Mouse (Mus musculus) embryonic facial prominence, embryonic 15.5 days (tissue): ENCODE results near the gene Tfpi2. TPM values are rescaled to one million over a fixed set of nuclear protein-coding genes. Genes with fewer than 3 reads are reported as not detected.

Source experiments
- ATAC-seq: fragments of 200-750 bp; cut with Nextera tagmentation; 2 replicates; pipeline ENCODE4 v1.8.0; 2017; ENCODE audit warnings: low read depth, moderate TSS enrichment; ENCODE audit not compliant: insufficient number of reproducible peaks, low FRiP score, low TSS enrichment
- H3K27ac ChIP-seq: fragments of 300-500 bp; sonication (generic); replicated peaks from 2 replicates; pipeline ENCODE4 v1.5.1; 2015; ENCODE audit warnings: mild to moderate bottlenecking, inconsistent platforms
- H3K27me3 ChIP-seq: fragments of 300-500 bp; sonication (generic); 2 replicates; pipeline ENCODE4 v1.6.1; 2015; ENCODE audit warnings: inconsistent platforms
- H3K36me3 ChIP-seq: fragments of 300-500 bp; sonication (generic); 2 replicates; pipeline ENCODE4 v1.6.1; 2015; ENCODE audit warnings: mild to moderate bottlenecking, inconsistent platforms
- H3K4me1 ChIP-seq: fragments of 300-500 bp; sonication (generic); 2 replicates; pipeline ENCODE4 v1.6.1; 2015; ENCODE audit warnings: inconsistent platforms
- H3K4me2 ChIP-seq: fragments of 300-500 bp; sonication (generic); replicated peaks from 2 replicates; pipeline ENCODE4 v1.6.1; 2015; ENCODE audit warnings: mild to moderate bottlenecking, inconsistent platforms
- H3K4me3 ChIP-seq: fragments of 300-500 bp; sonication (generic); replicated peaks from 2 replicates; pipeline ENCODE4 v1.5.1; 2015; ENCODE audit warnings: mild to moderate bottlenecking, inconsistent platforms
- H3K9ac ChIP-seq: fragments of 300-500 bp; sonication (generic); 2 replicates; pipeline ENCODE4 v1.6.1; 2015; ENCODE audit warnings: inconsistent platforms
- H3K9me3 ChIP-seq: fragments of 300-500 bp; sonication (generic); replicated peaks from 2 replicates; pipeline ENCODE4 v1.6.1; 2016; ENCODE audit warnings: inconsistent platforms
- WGBS: fragments of 180-500 bp; shearing (Covaris S2); methylation state at CpG from one replicate; pipeline ENCODE4 v1.1.7; 2015; 5-methylcytosine and 5-hydroxymethylcytosine counted together
- polyA plus RNA-seq: library from polyadenylated mRNA; unstranded; fragments of >200 nt; fragmentation: Nextera tagmentation; extraction: Ambion mirVana; gene quantifications from 2 replicates; pipeline ENCODE4 v1.2.1, GENCODE M21; 2015

Gene Tfpi2
- polyA plus RNA-seq, result 2.4 and 2.9 TPM in 2 replicates

DNA sequence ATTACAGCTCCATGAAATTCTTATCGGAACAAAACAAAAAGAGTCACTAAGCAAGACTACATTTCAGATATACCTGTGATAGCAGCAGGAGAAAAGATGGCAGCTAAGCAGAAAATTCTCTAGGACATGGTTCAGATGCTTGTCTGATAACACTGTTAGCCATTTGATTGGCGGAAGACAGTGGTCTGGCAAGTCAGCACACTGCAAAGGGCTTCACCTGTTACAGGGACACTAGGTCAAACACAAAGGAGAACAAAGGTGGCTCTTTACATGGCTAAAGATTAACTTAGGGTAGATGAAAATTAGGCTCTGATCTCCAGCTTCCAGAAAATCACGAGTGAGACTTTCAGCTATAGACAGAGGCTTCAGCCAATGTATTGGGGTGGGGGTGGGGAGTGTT is at the start of gene Tfpi2:
Gene Tfpi2 (minus strand): TSS at position 170 of the 400 bp plus-strand sequence.
- no peaks in the 10 kb centered on the region for H3K36me3 ChIP-seq

DNA sequence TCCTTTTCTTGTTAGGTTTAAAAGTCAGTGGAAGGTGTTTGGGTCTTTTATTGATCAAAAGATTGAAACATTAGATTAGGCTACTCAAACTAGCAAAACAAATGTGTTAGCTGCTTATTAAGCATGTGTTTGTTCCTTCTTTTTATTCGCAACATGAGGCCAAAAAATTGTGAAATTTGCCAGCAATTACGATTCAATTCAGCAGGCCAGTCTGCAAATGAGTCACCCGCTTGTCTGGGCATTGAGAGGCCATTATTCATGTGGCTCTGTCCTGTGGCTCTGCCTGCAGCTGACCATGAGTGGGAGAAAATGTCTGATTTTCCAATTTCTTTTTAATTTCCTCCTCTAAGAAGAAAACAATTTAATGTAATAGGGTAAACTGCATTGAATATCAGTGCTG is 42.2 kb upstream of the Tfpi2 start:
- ATAC-seq, result no peak
- H3K4me2 ChIP-seq, result no peak overlapping the region
- H3K4me1 ChIP-seq, result no peaks in the 10 kb centered on the region
- no peaks in the 10 kb centered on the region for H3K36me3 ChIP-seq
- H3K27me3 ChIP-seq, result no peaks in the 10 kb centered on the region
- H3K9me3 ChIP-seq, result no peaks in the 10 kb centered on the region
- 80% methylated on average over 3 of the region's 3 CpGs for WGBS
- no peak overlapping the region for H3K9ac ChIP-seq
- H3K4me3 ChIP-seq, result no peak overlapping the region
- no peak overlapping the region for H3K27ac ChIP-seq

More for the DNA sequence above, at the start of gene Tfpi2:
- no peaks in the 10 kb centered on the region for H3K9me3 ChIP-seq
- no peaks in the 10 kb centered on the region for H3K27me3 ChIP-seq
- no peak within 1 kb of the TSS for H3K9ac ChIP-seq
- WGBS, result 80% methylated on average over 3 of the region's 3 CpGs
- H3K4me2 ChIP-seq, result no peak within 1 kb of the TSS
- H3K4me1 ChIP-seq, result no peaks in the 10 kb centered on the region
- no peak for ATAC-seq
- H3K27ac ChIP-seq, result no peak within 1 kb of the TSS
- H3K4me3 ChIP-seq, result no peak within 1 kb of the TSS

DNA sequence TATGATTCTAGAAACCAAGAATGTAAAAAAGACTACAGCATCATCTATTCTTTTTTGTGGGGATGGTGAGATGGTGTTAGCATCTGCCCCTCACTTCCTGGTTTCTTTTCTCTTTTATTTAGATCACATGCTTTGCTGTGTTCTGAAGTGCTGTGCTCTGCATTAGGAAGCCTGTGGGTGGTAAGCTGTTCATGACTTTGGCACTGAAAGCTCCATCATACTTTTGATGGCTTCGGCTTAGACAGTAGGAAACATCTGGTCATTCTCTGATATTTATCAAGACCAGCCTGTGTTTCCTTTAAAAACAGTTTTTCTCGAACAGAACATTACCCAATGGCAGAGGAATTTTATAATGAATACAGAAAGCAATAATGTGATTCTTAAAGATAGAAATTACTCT is 37.6 kb upstream of the Tfpi2 start:
- Histone ChIP-seq H3K27me3 (no peaks in the 10 kb centered on the region), H3K9ac (no peak overlapping the region), H3K4me2 (no peak overlapping the region), H3K9me3 (no peaks in the 10 kb centered on the region), H3K4me1 (no peaks in the 10 kb centered on the region), H3K27ac (no peak overlapping the region), H3K36me3 (no peaks in the 10 kb centered on the region), H3K4me3 (no peak overlapping the region)
- WGBS, result 55% methylated on average over 2 of the region's 2 CpGs
- ATAC-seq, result no peak

DNA sequence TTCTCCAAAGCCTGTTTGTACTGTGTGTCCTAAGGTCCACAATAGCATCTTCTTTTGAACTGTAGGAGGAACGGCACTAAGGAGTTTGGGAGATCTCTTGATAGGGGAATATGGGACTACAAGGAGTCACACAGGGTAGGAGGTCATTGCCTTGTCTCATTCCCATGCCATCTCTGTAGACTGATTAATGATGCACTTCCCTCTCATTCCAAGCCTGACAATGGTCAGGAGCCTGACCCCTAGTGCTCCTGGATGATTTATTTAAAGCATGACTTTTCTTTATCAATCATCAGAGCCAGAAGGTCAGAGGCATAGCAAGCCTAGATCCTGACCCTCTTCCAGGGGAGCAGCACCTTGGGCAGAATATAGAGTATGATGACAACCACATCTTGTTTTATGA is 33.9 kb upstream of the Tfpi2 start:
- no peak overlapping the region for H3K9ac ChIP-seq
- no peaks in the 10 kb centered on the region for H3K4me1 ChIP-seq
- no peaks in the 10 kb centered on the region for H3K9me3 ChIP-seq
- no peaks in the 10 kb centered on the region for H3K27me3 ChIP-seq
- no peak overlapping the region for H3K4me3 ChIP-seq
- WGBS, result 61% methylated on average over 1 of the region's 1 CpGs
- ATAC-seq, result no peak
- H3K36me3 ChIP-seq, result no peaks in the 10 kb centered on the region
- no peak overlapping the region for H3K4me2 ChIP-seq
- H3K27ac ChIP-seq, result no peak overlapping the region

DNA sequence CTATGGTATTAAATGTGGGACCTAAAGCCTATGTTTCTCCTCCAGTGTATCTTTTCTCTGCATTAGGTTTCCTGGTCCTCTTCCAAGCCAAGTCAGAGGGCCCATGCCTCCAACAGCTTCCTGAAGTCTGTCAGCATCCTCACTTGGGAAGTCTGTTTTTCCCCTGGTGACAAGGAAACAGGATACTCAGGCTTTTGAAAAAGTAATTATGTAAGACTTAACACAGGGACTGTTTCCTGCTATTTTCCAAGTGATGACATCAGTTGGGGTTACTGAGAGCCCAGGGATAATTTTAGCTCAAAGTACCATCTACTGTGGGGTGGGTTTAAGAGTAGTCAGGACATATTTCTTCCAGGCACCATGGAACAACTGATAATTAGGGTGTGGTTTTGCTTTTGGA is 20.8 kb upstream of the Tfpi2 start:
- Histone ChIP-seq H3K9ac (no peak overlapping the region), H3K27me3 (no peaks in the 10 kb centered on the region), H3K4me2 (no peak overlapping the region), H3K36me3 (no peaks in the 10 kb centered on the region), H3K4me3 (no peak overlapping the region), H3K27ac (no peak overlapping the region), H3K9me3 (no peaks in the 10 kb centered on the region), H3K4me1 (no peaks in the 10 kb centered on the region)
- no peak for ATAC-seq

DNA sequence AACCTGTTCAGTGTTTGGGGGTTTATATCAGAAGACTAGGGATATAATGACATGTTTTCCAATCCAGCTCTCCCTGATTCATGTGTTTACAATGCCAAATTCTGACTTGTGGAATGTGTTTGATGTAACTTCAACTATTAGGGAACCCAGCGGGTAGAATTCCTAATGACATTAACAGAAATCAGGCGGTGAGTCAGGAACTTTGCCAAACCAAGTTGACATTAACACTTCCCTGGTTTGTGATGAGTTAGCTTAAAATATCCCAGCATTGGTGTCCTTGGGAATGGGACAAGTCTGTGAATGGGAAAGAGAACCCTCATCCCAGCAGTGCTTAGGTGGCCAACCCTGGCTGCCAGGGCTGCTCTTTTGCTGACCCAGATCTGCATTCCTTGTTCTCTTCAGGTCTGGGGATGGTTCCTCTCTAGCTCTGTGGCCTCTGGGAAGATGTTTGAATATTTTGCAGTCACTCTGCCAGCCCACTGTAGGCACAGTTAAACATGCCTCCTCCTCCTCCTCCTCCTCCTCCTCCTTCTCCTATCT is 19.9 kb upstream of the Tfpi2 start:
- H3K9ac ChIP-seq, result no peak overlapping the region
- 29% methylated on average over 2 of the region's 2 CpGs for WGBS
- no peaks in the 10 kb centered on the region for H3K36me3 ChIP-seq
- no peaks in the 10 kb centered on the region for H3K27me3 ChIP-seq
- H3K4me2 ChIP-seq, result no peak overlapping the region
- ATAC-seq, result no peak
- no peaks in the 10 kb centered on the region; the same call in 1 of the 2 replicates for H3K4me1 ChIP-seq
- no peaks in the 10 kb centered on the region for H3K9me3 ChIP-seq
- H3K27ac ChIP-seq, result no peak overlapping the region
- no peak overlapping the region for H3K4me3 ChIP-seq

DNA sequence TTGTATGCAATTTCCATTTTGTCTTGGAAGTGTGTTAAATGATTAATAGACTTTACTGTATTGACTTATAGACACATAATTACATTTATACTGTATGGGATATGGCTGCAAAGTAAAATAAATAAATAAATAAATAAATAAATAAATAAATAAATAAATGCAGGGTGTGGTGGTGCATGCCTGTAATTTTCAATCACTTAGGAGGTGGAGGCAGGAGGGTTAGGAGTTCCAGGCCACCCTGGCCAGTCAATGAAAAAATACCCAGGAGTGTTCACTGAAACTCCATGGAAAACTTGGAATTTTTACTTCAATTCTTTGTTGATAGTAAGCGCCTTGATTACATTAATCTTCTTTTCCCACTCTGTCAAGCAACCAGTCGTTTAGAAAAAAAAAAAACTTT is 16.1 kb upstream of the Tfpi2 start:
- Histone ChIP-seq H3K9me3 (no peaks in the 10 kb centered on the region), H3K4me3 (peak overlapping the region; percentile 53), H3K27me3 (no peaks in the 10 kb centered on the region), H3K27ac (no peak overlapping the region), H3K4me2 (peak overlapping the region; percentile 80), H3K4me1 (no peaks in the 10 kb centered on the region; the same call in none of the 2 replicates), H3K36me3 (no peaks in the 10 kb centered on the region), H3K9ac (no peak overlapping the region)
- ATAC-seq, result no peak
- WGBS, result 62% methylated on average over 2 of the region's 2 CpGs

DNA sequence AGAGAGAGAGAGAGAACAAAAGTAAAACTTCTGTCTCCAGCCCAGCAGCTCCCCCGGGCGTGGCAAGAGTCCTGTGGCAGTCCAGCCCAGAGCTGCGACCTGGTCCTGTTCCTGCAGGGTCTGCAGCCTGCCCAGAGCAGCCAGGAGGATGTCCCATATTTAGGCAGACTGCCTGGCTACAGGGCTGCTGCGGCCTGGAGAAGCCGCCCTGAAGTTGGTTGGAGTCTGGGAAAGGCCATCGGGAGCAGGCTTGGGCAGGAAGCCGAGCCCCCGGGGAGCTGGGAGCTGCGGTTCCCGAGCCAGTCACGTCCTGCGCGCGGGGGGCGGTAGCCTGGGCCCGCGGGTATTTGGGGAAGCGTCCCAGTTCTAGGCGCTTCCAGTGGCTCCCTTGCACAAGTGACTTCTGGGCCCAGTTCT is 15.2 kb upstream of the Tfpi2 start, which contains the start of gene Gng11:
Gene Gng11 (plus strand): TSS at position 15 of the 417 bp plus-strand sequence.
- no peaks in the 10 kb centered on the region for H3K36me3 ChIP-seq
- peak within 1 kb of the TSS; percentile 81 for H3K27ac ChIP-seq
- ATAC-seq, result peak; percentile 79
- whole genome bisulfite sequencing, result under 1% methylated on average over 19 of the region's 19 CpGs
- H3K9me3 ChIP-seq, result no peaks in the 10 kb centered on the region
- peak within 1 kb of the TSS; percentile 53 for H3K4me3 ChIP-seq
- H3K27me3 ChIP-seq, result no peaks in the 10 kb centered on the region
- peak within 1 kb of the TSS; percentile 40 for H3K9ac ChIP-seq
- peak within 1 kb of the TSS; percentile 80 for H3K4me2 ChIP-seq
- H3K4me1 ChIP-seq, result no peaks in the 10 kb centered on the region; the same call in none of the 2 replicates

DNA sequence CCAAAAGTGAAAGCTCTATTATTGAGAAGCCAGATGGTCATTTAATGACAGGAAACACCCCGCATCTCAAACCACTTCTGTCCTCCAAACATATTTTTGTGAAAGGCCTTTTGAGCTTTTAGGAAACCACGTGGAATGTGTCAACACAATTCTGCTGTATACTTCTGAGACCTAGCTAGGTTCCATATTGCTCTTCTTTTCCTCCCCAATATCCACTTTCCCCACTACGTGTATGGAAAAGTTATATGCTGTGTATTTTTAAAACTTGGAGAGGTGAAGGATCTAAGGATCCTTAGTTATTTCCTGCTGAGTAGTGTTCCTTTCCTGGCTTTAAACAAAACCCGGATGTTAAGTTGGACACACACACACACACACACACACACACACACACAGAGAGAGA is 14.7 kb upstream of the Tfpi2 start:
- WGBS, result 31% methylated on average over 4 of the region's 4 CpGs
- H3K4me2 ChIP-seq, result peak overlapping the region; percentile 80
- H3K4me3 ChIP-seq, result peak overlapping the region; percentile 53
- no peaks in the 10 kb centered on the region for H3K27me3 ChIP-seq
- ATAC-seq, result no peak
- H3K27ac ChIP-seq, result peak overlapping the region; percentile 44; the same call in 1 of the 2 replicates
- no peak overlapping the region for H3K9ac ChIP-seq
- H3K9me3 ChIP-seq, result no peaks in the 10 kb centered on the region
- no peaks in the 10 kb centered on the region; the same call in none of the 2 replicates for H3K4me1 ChIP-seq
- H3K36me3 ChIP-seq, result no peaks in the 10 kb centered on the region

DNA sequence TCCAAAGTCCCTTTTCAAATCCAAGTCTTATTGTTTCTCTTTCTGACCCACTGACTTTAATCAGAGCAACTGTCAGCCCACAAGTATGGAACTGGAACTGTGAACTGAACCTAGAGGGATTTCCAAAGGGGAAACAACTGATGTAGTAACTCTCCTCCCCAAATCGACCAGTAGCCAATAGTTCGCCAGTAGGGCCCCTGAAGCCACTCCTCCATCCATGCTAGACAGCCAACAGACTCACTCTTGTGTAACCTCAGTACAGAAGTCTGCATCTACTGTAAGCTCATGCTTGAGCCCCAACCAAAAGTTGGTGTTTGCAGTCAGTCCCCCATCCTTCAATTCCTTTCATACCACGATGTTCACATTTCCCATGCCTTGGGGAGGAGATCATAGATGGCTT is 12.0 kb upstream of the Tfpi2 start:
- no peak for ATAC-seq
- Histone ChIP-seq H3K9ac (no peak overlapping the region), H3K4me1 (no peaks in the 10 kb centered on the region; the same call in none of the 2 replicates), H3K27ac (no peak overlapping the region), H3K9me3 (no peaks in the 10 kb centered on the region), H3K36me3 (no peaks in the 10 kb centered on the region), H3K4me3 (no peak overlapping the region), H3K4me2 (no peak overlapping the region), H3K27me3 (no peaks in the 10 kb centered on the region)
- 81% methylated on average over 3 of the region's 3 CpGs for WGBS

DNA sequence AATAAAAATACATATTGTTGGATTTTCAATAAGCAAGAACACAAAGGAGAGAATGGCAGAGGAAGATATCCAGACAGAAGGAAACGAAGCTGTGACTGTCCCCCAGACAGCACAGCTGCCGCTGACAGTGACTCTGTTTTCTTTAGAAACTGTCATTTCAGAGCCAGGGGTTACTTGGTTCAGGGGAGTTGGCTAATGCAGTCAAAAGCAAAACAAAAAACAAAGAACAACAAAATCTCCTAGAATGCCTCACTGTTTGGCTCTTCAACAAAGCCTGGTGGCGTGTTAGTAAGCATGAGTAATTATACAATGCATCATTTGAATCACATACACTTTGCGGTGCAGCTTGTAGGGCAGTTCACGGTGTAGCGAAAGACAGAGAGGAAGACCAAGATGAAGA is 10.6 kb upstream of the Tfpi2 start:
- Histone ChIP-seq H3K27ac (no peak overlapping the region), H3K9ac (no peak overlapping the region), H3K4me1 (no peaks in the 10 kb centered on the region; the same call in none of the 2 replicates), H3K36me3 (no peaks in the 10 kb centered on the region), H3K27me3 (no peaks in the 10 kb centered on the region), H3K4me2 (no peak overlapping the region), H3K9me3 (no peaks in the 10 kb centered on the region), H3K4me3 (no peak overlapping the region)
- 68% methylated on average over 6 of the region's 6 CpGs for WGBS
- ATAC-seq, result no peak

DNA sequence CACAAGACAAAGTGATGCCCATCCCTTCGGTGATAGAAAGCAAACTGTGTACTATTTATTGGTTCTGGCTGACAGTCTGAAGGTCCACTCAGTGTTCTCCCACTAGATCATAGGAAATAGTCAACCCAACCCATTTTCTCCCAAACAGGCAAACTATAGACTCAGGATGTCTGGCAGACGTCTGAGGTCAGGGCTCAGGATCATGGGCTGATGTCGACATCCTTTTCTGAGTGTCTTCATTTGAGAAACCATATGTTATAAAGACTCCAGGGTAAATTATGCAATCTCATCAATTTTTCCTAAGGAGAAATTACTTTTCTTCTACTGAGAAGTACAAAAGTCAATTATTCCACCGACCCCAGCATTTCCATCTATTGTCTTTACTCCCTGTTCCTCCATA is 9.4 kb upstream of the Tfpi2 start:
- no peaks in the 10 kb centered on the region for H3K27me3 ChIP-seq
- no peaks in the 10 kb centered on the region; the same call in 1 of the 2 replicates for H3K4me1 ChIP-seq
- H3K4me3 ChIP-seq, result no peak overlapping the region
- no peak overlapping the region for H3K4me2 ChIP-seq
- H3K27ac ChIP-seq, result no peak overlapping the region
- H3K9me3 ChIP-seq, result no peaks in the 10 kb centered on the region
- WGBS, result 71% methylated on average over 4 of the region's 4 CpGs
- no peak for ATAC-seq
- no peak overlapping the region for H3K9ac ChIP-seq
- no peaks in the 10 kb centered on the region for H3K36me3 ChIP-seq
